Mouse (Mus musculus) thymus, postnatal 36 days (tissue): Measurements from ENCODE around the gene Gdf11.

Experiments
- DNase-seq, 2 experiments: peaks; one replicate each; pipeline ENCODE4 v3.0.0; 2022; ENCODE audit warnings: mixed read lengths in 2 of 2

Gdf11 gene

GRCm38 (mm10) chr10:128892246-128892645 lies 728 bp upstream of the Gdf11 start:
- peak in 1 of 2 experiments; percentile 30 for DNase-seq

DNA sequence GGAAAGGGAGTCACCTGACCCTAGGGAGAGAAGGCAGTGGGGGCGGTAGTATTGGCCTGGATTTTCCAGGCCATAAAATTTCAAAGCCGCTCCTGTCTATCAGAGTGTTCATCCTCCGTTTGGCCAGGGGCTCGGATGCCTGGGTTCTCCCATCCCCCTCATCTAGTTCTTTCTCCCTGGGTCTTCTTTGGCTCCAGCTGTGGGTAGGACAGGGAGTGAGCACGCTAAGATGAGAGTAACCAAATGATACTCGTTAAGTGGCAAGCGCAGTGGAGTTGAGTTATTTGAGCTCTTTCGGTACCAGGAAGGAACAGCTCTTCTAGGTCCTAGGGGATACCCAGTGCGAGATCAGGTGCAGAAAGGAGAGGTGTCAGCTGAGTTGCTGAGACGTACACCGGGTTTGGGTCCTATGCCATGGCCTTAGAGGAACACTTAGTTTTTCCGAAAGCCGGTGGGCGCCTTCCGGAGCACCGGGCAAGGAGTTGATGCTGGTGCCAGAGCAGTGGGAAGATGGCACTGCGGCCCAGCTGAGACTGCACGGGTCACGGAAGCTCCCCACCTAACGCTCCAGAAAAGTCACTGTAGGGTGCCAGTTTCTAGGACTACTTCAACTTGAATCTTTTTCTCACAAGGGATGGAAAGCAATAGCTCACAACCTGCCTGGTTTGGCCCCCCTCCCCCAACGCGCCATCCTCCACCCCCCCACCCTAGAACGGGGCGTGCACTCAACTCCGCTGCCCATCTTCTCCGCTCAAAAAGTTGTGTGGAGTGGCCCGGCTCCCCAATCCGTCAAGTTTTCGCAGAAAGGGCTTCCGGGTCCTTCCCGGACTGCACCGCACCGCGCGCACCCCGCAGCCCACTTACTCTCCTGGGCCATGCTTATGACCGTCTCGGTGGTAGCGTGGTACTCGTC lies 879 bp downstream of the Gdf11 start:
- DNase-seq = peak; percentile 42 to 44

GRCm38 (mm10) chr10:128889846-128890245 lies 1.7 kb downstream of the Gdf11 start:
- no peak for DNase-seq

DNA sequence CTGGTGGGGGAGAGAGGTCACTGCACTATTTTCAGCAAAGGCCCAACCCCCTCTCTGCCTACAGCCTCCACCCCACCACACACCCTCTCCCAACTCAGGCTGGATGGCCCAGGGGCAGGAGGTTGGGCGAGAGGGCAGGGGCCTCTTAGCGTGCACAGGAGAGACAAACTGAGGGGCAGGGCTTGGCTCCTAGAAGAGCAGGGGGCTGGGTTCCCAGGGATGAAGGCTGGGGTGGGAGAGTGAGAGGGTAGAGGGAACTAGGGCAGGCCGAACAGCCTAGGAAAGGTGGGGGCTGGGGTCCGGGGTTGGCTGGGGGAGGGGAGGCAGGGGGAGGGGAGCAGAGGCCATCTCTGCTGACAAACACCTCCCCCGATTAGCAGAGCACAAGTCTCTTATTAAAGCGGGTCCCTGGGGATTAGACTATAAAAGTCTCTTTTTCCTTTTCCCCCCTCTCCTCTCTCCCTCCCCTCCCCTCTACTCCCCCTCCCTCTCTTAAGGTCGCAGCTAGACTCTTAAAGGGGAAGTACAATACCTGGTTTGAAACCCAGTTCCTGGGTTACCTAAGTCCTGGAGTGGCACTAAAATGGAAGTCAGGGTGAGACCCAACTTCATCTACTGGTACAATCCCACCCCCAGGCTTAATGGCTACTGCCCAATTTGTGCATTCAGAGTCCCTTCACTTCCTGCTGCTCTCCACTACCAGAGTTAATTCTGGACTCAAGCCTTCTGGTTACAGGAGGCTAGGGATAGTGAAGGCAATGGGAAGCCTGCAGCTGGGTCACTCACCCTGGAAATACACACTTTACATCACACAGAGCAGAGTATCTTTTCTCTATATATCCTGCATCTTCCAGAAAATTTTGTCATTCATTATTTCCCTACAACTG lies 2.3 kb downstream of the Gdf11 start:
- DNase-seq = no peak

DNA sequence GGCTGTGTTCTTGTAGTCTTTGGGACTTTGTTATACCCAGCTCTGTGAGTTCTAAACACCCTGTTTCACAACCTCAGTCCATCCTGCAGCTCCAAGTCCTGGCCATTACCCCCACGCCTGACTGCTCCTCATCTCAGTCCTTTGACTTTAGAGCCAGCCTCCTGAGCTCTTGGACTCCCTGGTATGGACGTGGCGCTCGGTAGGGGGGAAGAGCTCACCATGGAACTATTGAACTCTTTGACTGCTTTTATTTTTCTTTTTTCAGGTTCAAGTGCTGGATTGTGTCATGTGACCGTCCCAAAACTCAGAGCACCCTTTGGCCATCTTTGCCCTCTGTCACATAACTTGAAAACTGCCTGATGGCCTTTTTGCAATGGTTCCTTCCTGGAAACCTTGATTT lies 9.5 kb downstream of the Gdf11 start:
- no peak for DNase-seq

DNA sequence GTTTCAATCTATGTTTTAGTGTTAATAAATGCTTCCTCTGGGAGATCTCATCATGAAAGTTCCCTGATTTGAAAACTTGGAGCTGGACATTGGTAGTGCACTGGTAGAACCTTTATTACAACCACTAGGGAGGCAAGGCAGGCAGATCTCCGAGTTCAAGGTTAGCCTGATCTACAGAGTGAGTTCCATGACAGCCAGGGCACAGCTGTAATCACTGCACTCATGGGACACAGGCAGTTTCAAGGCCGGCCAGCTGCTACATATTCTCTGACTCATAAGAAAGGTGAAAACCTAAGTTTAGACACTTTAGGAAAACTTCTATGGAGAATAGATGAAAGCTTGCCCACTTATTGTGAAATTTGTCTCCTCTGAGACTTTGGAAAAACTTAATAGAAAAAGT lies 12.7 kb downstream of the Gdf11 start:
- DNase-seq = no peak

DNA sequence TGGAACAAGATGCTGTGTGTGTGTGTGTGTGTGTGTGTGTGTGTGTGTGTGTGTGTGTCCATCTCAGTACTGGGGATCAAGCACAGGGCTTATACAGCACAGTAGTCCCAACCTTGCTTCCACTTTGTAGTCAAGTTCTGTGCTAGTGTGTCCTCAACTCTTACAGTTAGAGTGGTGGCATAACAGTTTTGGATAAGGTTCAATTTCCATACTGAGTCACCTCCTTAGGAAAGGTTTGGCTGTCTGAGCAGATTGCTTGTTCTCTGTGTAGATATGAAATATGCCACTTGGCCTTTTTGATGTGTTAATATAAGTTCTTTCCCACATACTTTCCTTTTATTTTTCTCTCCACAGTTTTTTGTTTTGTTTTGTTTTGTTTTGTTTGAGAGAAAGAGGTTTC lies 13.2 kb downstream of the Gdf11 start:
- DNase-seq = no peak

- no peak for DNase-seq
Observed at GRCm38 (mm10) chr10:128870341-128870740, 21.2 kb downstream of the Gdf11 start.

- no peak for DNase-seq
Observed at GRCm38 (mm10) chr10:128866518-128866917, 25.0 kb downstream of the Gdf11 start.

DNA sequence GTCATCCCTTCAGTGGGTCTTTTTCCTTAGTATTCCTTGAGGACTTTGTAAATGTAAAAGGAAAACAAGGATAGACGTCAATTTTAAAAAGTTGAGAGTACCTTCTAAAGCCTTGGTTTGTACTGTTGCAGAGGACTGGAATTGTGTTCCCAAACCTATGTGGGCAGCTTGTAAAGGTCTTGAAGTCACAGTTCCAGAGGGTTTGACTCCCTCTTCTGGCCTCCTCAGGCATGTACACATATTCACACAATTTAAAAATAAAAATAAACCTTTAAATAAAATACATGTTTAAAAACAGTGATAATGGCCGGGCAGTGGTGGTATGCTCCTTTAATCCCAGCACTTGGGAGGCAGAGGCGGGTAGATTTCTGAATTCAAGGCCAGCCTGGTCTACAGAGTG lies 25.5 kb downstream of the Gdf11 start:
- DNase-seq = no peak

DNA sequence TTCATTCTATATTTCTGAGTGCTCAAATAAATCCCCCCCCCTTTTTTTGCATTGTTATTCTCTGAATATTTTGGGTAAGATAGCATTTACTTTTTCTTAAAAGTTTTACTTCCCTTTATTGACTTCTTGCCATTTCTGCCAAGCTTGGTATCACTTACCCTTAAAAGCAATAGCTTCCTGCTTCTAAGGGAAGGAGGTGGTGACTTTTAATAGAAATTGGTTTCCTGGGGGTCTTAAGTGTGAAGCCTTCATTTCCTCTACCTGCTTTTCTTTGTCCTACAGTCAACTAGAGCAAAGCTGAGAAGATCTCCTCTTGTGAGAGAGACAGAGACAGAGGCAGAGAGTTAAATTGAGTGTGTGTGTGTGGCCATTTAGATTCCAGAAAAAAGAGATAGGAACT lies 30.3 kb downstream of the Gdf11 start:
- DNase-seq = no peak

DNA sequence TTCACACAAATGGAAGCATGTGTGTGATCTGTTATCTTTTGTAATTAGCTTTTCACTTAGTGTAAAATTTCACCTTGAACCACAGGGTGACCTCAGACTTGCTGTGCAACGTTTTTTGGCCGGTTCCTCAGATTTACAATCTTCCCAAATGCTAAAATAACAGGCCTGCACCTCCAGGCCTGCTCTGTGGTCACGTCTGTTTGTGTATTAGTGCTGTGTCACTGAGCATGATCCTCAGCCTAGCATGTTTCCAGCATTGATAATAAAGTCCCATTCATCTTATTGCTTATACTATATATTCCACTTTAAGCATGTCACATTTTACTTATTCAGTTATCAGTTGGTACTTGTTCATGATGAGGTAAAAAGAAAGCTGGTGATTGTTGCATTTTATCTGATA lies 41.2 kb downstream of the Gdf11 start:
- no peak for DNase-seq

DNA sequence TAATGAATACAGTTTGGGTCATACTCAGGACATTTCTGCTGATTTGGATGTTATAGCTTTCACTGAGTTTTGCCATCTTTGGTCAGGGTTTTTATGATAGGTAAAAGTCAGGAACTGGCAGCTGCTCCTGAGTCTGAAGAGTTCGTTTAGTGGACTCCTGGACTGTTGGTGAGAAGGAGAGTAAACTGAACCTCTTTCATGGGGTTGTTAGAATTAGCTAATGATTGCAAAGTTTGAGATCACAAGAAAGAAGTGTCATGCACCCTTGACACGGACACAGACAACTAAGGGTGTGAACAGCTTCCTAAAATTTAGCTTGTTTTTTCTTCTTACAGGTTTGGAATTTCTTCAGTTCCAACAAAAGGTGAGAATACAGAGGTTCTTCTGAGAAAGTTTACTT lies 43.1 kb downstream of the Gdf11 start:
- DNase-seq = no peak

DNA sequence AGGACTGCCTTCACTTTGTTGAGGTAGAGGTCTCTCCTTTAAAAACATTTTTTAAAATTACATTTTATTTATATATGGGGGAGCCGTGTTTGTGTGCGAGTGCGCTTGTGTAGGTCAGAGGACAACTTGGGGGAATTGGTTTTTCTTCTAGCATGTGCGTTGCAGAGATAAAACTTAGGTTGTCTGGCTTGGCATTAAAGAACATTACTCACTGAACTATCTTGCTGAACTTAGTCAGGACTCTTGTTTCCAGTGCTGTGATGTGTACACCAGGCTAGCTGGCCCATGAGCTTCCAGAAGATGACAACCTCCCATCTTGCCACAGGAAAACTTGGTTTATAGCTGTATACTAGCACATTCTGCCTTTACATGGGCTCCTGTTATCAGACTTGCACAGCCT lies 44.9 kb downstream of the Gdf11 start:
- no peak for DNase-seq

DNA sequence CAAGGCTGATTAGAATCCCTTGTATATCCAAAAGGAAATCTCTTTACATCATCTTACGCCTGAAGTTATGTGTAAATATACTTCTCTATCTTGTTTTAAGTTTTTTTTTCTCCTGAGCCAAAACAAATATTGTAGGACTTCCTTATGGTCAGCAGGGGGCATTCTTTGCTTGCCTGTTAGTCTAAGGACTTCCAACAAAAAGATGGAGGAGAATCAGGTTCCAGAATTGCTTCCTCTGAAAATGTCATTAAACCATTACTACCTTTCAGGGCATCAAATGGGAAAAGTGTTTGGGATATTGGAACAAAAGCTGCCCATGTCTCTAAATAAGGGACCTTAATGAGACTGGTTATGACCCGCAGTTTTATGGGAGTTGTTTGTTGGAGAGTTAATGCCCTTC lies 46.0 kb downstream of the Gdf11 start:
- no peak for DNase-seq

GRCm38 (mm10) chr10:128843260-128843659 lies 48.3 kb downstream of the Gdf11 start:
- no peak for DNase-seq

GRCm38 (mm10) chr10:128840612-128841011 lies 50.9 kb downstream of the Gdf11 start:
- no peak for DNase-seq

GRCm38 (mm10) chr10:128839434-128839833 lies 52.1 kb downstream of the Gdf11 start:
- no peak for DNase-seq

GRCm38 (mm10) chr10:128837400-128837799 lies 54.1 kb downstream of the Gdf11 start:
- no peak for DNase-seq
